Mouse (Mus musculus) megakaryocyte progenitor cell, adult 5-6 weeks (primary cell): ENCODE data around the gene Ppp6r3. TPM values are rescaled to one million over a fixed set of nuclear protein-coding genes. Genes with fewer than 3 reads are reported as not detected.

Experiments used
- ATAC-seq: replicated peaks from 2 replicates; pipeline ENCODE4 v1.8.0; 2016; ENCODE audit warnings: mild to moderate bottlenecking, moderate TSS enrichment, inconsistent platforms; ENCODE audit not compliant: poor library complexity
- total RNA-seq, 2 experiments: library from RNA; stranded (forward) in 1 of 2; stranded (reverse) in 1 of 2; fragments of 157-497, 149-512 nt in 1 of 2; fragments of 200-1000 nt in 1 of 2; gene quantifications; 2 replicates each; pipeline versions ENCODE4 v1.2.3 to v1.2.4; 2015 to 2017

Ppp6r3 gene
- total RNA-seq, 2 experiments from 2014 or later, result 82.1 to 87.2 TPM

DNA sequence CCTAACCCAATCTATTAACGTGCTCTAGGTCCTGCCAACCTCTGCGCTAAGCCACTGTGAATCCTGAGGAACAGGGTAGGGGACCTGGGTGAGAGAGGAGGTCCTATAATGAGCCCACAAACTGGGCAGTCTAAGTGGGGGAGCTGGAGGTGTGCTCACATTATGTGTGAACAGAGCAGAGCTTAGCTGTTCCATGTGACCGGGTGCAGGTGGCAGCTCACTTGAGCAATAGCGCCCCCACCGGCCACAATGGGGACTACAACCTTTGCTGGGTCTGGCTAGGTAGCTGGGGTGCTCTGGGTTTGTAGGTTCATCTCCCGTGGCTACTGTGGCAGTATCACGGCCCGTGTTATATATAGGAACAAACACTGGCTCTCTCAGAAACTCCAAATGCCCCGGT, 138.7 kb downstream of the Ppp6r3 start:
- peak; percentile 83 for ATAC-seq

DNA sequence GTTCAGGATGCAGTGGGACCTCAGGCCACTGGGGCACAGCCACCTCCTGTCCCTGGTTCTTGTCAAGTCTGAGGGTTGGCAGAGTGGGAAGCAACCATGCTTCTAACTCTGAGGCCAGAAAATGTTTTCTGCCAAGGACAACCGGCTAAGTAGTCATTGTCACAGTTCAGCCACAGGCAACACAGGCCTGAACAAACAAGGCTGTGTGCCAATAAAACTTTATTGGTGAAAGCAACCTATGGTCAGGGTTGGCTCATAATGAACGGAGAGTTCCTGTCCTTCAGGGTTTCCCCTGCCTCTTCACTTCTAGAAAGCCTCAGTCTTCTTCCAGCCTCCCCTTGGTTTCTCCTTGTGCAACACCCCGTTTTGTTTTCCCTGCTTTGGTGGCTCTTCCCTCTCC, 139.7 kb downstream of the Ppp6r3 start:
- ATAC-seq, result no peak

DNA sequence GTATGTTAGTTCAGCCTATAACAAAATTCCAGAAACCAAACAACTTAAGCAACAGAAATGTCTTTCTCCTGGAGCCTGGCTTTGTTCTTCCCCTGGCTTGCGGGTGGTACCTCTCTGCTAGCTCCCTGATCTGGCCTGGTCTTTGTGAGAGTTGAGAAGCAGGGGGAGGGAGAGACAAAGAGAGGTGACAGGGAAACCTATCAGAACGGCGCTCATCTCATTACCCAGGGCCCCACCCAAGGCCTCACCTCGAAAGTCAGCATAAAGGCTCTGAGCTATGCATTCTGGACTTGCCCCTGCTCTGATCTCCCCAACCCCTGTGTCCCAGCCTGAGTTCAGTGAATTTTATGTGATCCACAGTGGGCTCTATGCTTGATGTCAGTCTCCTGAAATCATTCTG, 140.9 kb downstream of the Ppp6r3 start:
- ATAC-seq, result no peak

DNA sequence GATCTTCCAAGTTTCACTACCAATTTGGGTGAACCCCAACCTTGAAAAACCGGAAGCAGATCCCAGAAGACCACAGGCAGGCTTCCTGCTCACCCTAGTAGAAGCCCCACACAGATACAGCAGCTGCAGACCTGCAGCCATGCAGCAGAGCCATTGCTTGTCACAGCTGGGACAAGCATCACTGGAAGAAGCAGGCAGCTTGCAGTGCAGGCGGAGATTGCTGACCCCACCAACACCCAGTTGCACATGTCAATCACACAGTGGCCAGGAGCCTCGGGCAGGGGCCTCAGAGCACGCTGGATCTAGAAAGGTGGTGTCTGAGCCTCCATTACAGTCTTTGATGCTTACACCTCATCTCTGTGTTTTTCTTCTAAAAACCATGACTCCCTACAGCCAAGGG, 141.4 kb downstream of the Ppp6r3 start:
- peak; percentile 18; the same call in 1 of the 2 replicates for ATAC-seq

DNA sequence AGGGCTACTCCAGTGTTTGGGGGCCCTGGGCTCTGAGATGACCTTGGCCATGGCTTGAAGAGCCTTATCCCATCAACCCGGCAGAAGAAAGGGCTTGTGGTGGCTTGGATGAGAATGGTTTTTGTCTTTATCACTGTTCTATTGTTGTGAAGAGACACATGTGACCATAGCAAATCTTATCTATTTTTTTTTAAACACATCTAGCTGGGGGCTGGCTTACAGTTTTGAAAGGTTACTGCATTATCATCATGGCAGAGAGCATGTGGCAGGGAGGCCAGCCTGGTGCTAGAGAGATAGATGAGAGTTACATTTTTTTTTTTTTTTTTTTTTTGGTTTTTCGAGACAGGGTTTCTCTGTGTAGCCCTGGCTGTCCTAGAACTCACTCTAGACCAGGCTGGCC, 143.6 kb downstream of the Ppp6r3 start:
- ATAC-seq, result 0 out of 2 replicates have a peak, but pooled peaks have one; percentile 24

DNA sequence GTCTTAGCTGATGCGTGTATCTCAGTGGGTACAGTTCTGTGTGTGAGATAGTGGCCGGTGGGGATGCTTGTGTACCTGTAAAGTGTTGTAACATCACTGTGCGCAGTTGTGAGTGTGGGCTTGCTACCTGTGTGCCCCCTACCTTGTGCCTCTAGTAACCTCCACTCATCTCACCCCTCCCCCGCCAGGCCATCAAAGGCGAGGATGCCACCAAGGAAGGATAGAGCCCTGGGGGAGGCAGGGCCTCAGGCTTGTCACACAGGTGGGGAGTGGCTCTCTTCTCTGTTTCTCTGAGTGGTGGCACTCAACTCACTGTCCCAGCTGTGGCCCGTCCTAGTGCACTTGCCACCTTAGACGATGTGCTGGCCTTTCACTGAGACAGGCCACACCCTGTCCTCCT, 144.5 kb downstream of the Ppp6r3 start:
- no peak for ATAC-seq

DNA sequence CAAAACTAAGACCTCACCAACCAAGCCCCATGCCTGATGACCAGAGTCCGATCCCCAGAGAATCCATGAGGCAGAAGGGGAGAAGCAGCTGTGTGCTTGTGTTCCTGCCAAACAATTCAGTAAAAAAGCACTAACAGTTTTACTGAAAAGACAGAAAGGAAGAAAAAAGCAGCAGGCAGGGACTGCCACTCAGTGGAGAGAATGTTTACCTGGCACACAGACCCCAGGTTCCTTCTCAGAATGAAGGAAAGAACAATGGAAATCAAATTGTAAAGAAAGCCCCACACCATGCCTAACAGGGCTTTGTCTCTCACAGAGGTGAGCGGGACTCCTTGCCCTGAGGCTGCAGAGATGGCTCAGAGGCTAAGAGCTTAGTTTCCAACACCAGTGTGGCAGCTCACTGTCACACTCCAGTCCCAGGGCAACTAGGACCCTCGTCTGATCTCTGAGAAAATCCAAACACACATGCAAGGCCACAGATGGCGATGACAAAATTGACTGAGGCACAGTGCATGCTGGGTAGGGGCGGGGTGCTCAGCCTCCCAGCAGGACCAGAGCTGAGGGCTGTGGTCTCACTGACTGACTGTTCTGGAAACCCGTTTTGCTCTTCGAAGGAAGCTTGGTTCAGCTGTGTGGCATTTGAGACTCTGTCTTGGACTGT, 146.3 kb downstream of the Ppp6r3 start:
- ATAC-seq, result no peak

DNA sequence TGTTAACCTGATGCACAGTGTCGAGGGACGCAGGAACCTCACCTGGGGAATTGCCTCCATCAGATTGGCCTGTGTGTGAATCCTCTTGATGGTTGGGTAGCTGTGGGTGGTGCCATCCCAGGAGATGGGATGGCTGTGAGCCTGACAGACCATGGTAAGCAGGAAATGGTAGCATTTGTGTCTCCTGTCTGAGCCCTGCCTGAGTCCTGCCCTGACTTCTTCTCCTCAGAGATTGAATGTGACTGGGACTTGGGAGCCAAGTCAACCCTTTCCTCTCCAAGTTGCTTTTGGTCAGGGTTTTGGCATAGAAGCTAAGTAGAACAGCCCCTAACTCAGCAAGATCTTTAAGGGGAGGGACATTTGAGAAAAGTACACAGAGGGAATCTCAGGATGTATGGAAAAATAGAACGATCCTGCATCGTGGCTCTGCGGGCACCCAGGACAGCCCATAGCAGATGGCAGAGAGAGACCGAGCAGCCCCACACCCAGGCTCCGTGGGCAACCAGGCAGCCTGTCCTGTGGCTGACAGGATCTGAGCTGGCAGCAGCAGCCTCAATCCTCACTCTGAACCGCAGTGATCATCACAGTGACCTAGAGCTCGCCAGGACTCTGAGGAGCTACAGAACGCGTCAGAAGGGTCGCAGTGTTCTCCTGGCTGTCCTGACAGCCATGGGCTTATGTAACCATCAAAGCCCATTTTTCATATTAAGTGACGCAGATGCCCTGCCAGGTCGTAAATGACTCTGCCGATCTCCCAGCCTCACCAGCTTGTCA, 147.3 kb downstream of the Ppp6r3 start:
- no peak for ATAC-seq

DNA sequence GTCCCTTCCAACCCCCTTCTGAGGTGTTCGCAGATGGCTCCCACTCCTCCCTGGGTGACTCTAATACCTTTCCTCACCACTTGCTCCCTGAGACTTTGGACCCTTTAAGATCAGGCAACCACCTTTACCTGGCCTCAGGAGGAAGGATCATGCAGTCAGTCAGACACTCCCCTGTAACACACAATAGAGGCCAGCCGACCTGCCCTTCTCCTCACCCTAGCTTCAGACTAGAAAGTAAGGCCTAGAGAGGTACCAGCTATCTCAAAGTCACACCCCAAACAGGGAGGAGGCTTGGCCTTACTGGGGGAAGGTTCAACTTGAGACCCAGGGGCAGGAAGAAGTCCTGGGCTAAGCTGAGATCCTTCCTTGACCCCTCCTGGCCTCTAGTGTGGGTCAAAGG, 151.3 kb downstream of the Ppp6r3 start:
- ATAC-seq, result no peak

DNA sequence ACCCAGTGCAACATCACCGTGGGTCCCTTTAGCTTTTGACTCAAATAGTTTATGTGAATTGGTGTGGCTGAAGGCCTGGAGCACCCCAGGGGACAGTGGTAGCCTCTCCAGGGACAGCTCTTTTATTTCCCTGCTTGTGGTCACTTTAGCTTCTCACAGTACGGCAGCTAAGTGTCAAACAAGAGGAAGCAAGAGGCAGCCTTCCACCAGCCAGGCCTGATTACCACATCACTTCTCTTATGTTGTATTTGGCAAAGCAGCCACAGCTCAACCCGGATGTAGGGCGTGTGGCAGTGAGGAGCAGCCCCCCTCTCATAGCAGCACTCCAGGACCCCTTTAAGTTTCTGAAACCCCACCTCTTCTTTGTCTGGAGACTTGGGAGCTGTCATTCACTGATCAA, 152.6 kb downstream of the Ppp6r3 start:
- peak; percentile 97 for ATAC-seq

DNA sequence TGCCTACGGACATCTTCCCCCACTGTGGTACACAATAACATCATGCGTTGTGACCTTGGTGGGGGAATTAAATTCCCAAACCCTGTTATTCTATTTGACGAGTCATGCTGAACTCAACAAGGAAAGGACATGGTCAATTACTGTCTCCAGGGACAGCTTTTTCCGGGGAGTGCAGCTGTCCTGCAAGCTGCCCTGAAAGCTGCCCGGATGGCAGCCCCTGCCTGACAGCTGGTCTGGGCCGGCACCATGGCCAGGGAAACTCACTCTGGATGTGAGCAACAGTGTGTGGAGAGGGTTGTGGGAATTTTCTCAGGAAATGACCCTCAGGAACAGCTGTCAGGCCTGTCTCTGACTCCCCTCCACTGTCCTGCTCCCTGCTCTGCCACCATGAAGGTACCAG, 153.1 kb downstream of the Ppp6r3 start:
- peak; percentile 22; the same call in 1 of the 2 replicates for ATAC-seq

DNA sequence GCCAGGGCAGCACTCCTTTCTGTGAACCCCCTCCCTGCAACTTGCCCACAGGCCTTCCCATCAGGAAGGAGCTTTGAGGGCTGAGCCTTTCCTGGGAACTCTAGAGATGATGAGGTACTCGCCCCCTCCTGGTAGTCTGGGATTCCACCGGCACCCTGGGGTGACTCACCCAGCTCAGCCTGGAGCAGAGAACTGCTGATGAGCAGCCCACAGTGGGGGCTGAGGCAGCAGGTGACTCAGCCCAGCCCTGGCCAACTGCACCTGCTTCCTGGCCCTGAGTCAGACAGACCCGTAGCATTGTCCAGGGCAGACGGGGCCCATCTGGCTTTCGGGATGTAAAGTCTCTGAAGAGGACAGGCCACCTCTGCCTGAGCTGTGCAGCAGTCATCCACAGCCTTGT, 156.3 kb downstream of the Ppp6r3 start:
- ATAC-seq, result no peak

DNA sequence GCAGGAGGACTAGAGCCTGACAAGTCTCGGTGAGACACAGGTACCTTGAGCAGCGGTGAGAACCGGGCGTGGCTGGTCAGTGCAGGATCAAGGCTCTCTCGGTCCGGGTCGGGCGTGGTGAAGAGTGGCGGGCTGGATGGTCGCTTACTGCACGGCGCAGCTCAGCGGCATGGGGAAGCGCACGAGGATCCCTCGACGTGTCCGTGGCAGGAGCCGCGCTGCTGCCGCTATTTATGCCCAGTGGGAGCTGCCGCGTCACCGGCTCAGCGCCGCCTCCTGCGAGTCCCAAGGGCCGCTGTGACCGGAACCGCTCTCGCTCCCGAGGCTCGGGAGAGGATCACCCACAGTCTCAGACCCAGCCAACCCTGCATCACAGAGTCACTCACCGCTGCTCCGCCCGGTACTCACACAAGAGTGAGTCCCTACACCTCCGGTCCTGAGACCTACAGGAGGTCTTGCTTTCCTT, 161.2 kb downstream of the Ppp6r3 start, which contains the start of gene Gal:
Gal (minus strand) TSS at position 277 of the 466 bp plus-strand sequence.
- ATAC-seq, result peak; percentile 77

DNA sequence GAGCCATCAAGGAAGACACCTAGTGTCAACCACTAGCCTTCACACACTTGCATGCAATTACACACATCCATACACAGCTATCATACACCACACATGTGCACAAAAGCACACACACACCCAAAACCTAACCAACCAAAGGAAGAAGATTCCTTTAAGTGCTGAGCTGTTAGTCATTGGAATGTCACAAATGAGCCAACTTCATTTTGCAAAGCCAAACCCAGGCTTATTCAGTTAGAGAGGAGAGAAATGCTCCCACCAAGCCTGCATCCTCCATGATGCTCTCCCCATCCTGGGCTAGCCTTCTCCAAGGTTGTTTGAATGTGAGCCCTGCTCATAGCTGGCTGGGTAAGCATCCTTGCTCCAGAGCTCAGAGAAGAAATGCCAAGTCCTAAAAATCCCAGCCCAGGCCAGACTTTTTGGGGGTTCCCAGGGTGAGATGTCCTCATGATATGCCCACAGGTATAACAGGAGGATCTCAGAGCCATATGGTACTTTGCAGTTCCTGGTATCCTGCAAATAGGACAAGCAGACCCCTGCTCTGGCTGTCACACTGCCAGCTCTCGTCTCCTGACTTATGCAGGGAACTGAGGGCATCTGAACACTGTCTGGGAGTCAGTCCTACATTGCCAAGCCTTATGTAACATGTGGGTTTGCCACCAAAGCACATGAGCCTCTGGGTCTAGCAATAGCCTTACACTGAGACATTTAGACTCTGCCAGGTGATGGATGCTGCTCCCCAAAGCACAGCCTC, 169.8 kb downstream of the Ppp6r3 start:
- ATAC-seq, result no peak

Other genes with a start within 250 kb of the Ppp6r3 start
- gene Tesmin, start 186.9 kb downstream of the Ppp6r3 start, total RNA-seq (2015), result 1.5 and 1.7 TPM in 2 replicates
- 0.10 and 1.1 TPM in 2 replicates for gene Tesmin, start 186.9 kb downstream of the Ppp6r3 start, total RNA-seq (2017)
- 0.22 TPM in 1 of 2 replicates, not detected in the other for gene Gal, start 161.2 kb downstream of the Ppp6r3 start, total RNA-seq (2015)
- gene Gal, start 161.2 kb downstream of the Ppp6r3 start, total RNA-seq (2017), result not detected in 2 replicates
- 20.3 and 22.4 TPM in 2 replicates for gene Lrp5, start 110.8 kb upstream of the Ppp6r3 start, total RNA-seq (2015)
- gene Lrp5, start 110.8 kb upstream of the Ppp6r3 start, total RNA-seq (2017), result 17.3 and 20.4 TPM in 2 replicates
- gene 1810055G02Rik, start 132.5 kb upstream of the Ppp6r3 start, total RNA-seq (2015), result 12.5 and 12.8 TPM in 2 replicates
- gene 1810055G02Rik, start 132.5 kb upstream of the Ppp6r3 start, total RNA-seq (2017), result 6.0 and 7.1 TPM in 2 replicates
- gene Kmt5b, start 191.7 kb upstream of the Ppp6r3 start, total RNA-seq (2015), result 20.1 and 21.9 TPM in 2 replicates
- gene Kmt5b, start 191.7 kb upstream of the Ppp6r3 start, total RNA-seq (2017), result 29.5 and 42.7 TPM in 2 replicates